Mouse (Mus musculus) cerebellum, adult 18-20 months (tissue): ENCODE data around the gene Nceh1.

Source experiments
- DNase-seq, 2 experiments: peaks; one replicate each; pipeline ENCODE4 v3.0.0; 2021

Gene Nceh1

DNA sequence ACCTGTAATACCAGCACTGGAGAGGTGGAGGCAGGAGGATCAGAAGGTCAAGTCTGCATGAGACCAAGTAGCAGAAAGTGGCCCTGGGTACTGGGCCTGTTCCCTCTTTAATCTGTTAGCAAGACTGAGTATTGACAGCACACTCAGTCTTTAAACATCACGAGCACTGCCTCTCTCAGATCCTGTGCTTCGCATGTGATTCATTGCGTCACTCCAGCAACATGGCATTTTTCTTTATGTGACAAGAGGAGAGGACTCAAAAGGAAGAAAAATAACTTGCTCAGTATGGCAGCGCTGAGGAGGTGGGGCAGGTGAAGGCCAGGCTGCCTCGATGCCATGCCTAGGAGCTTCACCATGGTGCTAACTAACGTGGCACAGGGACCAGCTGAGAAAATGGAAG, 9.1 kb downstream of the Nceh1 start:
- DNase-seq = no peak

DNA sequence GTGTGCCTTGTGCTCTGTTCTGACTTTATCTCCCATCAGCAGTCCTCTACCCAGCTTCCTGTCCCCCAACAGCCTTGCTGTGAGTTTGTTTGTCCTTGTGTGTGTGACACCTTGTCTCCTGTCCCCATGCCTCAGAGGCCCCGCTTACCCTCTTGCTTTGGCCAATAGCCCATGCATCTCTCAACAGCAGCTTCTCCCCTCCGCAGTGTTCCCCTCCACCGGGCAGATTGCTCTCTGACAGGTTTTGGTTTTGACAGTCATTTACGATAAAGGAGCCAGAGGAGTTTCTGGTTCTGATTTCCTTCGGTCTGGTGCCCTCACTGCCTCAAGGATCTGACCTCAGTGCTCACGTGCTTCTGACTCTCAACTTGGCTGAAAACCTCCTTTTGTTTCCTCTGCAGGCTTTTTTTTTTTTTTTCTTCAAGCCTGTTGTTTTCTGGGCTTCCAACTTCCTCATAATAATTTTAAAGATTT, 11.1 kb downstream of the Nceh1 start:
- no peak for DNase-seq

DNA sequence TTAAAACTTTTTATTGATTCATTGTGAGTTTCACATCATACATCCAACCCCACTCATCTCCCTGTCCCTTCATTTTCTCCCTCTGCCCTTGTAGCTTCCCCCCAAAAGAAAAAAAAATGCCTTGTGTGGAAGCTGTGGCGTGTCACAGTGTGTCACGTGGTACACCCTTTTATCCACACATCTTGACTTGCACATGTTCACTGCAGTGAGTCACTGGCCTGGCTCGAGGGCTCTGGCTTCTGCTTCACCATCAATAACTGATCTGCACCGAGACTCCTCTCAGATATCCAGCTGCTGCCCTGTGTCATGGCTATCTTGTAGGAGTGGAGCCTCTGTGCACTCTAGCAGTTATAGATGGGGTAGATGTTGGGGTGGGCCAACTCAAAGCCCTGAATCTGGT, 12.4 kb downstream of the Nceh1 start:
- no peak for DNase-seq

DNA sequence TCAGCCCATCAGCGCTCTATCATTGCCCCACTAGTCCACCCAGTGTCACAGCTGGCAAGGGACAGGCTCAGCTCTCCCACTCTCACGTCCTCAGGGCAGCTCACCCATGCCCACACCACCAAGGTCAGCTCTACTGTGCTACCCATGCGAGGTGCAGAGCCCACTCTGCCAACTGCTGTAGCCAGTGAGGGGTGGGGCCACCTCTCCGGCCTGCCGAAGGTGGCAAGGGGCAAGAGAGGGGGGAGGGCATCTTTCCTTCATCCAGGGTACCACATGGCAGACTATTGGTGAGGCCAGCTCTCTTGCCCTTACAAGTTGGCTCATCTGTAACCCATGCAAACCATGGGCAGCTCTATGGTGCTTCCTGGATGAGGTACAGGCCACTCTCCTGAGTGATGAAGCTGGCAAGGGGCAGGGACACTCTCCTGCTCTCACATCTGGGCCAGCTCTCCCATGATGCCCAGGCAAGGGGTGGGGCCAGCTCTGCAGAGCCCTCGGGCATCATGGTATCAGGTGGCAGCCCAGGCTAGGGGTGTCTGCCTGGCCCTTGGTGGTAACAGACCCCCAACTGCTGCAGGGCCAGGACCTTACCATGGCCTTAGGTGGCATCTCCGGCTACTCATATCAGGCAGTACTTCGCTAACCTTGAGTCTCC, 12.9 kb downstream of the Nceh1 start:
- DNase-seq = no peak

DNA sequence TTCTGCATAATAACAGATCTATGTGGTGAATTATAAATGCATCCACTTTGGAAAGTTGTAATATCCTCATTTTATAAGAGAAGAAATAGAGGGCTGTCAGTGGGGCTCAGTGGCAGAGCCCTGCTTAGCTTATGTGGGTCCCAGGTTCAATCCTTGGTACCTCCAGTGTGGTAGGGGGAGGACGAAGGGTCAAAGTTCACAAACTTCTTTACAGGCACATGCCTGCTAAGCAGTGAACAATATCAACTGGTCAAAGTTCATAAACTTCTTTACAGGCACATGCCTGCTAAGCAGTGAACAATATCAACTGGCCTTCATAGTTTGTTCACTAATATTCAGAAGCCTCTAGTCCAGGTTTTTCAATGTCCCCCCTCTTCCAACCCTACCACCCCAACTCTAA, 13.8 kb downstream of the Nceh1 start:
- DNase-seq = no peak

DNA sequence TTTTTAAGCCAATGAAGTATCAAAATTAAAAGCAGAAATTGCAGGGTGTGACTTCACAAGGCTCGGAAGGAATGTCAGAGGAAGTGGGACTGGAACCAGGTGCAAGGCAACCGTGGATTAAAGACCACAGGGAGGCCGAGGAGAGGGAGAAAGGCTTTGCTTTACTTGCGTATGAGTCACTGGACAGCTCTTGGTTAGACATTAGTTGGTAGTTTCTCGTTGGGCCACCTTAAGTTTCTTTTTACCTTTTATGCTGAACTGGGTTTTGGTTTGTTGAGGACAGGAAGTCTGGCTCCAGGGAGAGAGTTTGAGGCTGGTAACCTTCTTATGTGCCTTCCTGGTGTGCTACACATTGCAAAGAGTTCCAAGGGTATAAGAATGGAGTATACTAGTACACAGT, 15.1 kb downstream of the Nceh1 start:
- DNase-seq = no peak

DNA sequence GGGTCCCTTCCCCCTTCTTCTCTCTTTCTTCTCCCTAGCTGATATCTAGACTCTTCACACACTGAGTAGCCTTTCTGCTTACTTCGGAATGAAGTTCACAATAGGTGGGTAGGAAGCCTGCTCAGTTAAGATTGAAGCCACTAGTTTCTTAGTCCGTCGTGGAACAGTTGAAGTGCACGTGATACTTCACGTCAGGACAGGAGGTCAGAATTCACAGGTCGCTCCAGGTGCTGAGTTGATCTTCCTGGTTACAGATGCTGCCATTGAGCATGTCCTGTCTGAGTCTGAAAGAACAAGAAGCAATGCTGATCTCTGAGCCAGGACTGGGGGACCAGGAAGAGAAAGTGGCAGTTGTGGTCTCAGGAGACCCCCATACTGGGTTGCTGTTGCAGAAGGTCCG, 16.4 kb downstream of the Nceh1 start:
- no peak for DNase-seq

DNA sequence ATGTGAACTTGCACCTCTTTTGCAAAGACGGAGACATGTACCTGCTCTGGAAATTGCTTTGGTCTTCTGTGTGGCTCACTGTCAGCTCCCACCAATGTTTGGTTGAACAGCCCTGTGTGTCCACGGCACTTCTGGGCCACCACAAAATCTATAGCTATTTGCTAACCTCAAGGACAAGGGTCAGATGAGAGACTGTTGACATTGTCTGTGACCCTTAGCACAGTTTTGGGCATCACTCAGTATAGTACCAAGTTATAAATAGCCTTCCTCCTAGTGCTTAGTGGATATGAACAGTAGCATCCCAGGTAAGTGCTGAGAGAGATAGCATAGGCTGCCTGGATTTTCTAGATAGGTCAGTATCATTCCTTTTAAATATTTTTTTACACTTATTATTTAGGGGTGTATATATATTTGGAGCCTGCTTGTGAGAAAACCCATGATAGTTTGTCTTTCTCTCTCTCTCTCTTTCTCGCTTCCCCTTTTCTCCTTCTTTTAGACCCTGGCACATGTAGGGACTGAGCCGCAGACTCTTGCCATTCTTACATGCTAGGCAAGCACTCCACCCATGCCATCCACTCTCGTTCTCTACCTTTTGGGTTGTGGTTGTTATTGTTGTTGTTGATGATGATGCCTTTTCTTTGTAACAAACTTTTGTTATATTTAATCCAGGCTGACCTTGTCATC, 19.1 kb downstream of the Nceh1 start:
- DNase-seq = no peak

DNA sequence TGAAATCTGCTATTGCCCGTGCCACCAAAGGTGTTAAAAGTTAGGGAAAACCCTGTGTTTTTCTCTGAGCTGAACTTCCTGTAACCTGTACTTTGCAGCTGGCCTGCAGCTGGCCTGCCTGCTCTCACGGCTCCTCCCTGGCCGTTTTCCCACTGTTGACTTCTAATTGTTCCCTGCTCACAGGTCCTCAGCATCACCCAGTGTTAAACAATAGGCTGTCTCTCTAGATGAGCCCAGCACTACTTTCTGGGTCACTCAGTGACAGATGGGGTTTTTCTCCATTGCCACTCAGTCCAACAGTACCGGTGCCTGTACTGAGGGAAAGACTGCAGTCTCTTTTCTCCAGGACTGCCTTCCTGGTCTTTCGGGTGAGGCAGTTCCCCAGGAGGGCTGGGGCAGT, 22.3 kb downstream of the Nceh1 start:
- peak in 1 of 2 experiments; percentile 13 for DNase-seq

DNA sequence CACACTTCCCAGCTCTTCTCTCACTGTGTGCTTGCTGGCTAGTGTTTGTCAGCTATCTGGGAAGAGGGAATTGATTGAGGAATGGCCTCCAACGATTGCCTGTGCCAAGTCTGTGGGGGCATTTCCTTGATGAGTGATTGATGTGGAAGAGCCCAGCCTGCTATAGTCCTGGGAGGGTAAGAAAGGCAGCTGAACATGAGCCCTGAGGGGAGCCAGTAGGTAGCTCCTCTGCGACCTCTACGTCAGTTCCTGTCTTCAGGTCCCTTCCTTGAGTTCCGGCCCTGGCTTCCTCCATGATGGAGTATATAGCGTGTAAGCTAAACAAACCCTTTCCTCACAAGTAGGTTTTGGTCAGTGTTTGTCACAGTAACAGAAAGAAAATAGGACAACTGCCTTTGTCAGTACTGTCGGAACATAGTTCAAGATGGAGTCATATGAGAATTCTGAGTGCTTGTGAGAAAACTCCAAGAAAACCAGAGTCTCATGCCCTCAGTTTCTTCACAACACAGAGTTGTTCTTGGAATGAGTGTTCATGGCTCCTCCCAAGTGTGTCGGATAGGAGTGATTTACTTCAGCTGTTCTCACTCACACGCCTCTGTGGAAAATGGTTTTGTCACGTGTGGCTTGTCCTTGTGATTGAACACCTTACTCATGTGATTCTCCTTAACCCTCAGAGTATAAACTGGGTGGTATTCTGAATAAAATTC, 22.9 kb downstream of the Nceh1 start:
- DNase-seq = no peak

DNA sequence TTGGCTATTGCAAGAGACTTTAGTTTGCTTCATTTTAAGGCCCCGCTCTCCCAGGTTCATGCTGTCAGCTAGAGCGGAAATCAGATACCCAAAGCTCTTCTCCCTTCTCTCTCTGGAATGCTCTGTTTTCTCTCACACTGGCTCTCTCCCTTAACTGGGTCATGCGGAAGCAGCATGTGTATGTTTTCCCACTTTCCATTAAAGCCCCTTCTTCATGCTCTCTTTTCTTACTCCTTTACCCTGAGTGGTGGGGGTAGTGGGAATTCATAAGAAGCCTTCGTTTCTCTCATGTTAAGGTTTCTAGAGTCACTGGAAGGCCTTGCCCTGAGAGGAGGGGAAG, 23.4 kb downstream of the Nceh1 start:
- no peak for DNase-seq

DNA sequence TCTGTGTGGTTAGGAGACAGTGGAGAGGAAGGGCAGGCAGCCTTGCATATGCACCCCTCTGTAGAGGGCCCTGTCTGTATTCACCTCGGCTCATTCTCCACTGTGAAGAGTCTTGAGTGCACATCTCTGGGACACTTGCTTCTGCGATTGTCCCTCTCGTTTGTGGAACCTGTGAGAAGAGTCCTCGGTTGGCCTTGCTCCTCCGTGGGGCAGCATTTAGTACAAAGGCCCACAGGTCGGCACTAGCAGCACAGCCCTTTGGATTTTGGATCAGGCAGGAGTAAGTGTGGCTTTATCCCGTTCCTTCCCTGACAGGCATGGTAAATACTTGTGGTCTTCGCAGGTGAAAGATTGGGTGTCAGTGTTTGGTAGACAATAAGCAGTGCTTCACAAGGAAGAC, 23.8 kb downstream of the Nceh1 start:
- no peak for DNase-seq

DNA sequence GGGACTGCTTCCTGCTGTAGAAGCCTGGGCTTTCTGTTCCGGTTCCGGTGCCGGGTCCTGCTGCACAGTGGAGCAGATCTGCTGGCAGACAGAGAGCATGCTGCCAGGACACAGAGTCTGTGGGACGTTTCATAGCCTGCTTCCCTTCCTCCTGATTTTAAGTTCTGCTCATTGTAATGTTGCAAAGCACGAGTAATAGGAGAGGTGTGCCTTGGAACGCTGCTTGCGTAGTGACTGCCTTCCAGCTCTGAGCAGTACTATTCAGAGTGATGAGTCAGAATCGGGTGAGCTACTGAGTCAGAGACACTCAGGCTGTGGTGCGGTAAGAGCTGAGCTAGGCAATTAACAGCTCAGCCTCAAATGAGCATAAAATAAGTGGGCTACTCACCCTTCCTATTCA, 26.9 kb downstream of the Nceh1 start:
- DNase-seq = no peak

DNA sequence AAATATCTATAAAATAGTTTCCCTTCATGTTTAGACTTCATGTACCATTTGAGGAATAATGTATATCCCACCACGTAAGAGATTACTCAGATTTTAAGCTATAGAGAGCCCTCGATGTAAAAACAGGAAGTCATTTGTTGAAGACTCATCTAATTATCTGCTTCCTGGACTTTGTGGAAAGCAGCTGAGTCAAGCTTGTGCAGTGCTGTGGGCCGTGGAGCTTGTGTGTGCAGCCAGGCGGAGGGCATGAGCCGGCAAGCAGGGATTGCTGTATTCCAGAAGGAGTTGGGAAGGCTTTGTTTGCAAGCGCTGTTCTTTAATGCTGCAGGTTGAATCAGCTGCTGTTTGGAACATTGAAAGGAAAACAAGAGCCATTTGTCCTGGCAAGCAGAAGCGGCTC, 27.5 kb downstream of the Nceh1 start:
- DNase-seq = no peak

DNA sequence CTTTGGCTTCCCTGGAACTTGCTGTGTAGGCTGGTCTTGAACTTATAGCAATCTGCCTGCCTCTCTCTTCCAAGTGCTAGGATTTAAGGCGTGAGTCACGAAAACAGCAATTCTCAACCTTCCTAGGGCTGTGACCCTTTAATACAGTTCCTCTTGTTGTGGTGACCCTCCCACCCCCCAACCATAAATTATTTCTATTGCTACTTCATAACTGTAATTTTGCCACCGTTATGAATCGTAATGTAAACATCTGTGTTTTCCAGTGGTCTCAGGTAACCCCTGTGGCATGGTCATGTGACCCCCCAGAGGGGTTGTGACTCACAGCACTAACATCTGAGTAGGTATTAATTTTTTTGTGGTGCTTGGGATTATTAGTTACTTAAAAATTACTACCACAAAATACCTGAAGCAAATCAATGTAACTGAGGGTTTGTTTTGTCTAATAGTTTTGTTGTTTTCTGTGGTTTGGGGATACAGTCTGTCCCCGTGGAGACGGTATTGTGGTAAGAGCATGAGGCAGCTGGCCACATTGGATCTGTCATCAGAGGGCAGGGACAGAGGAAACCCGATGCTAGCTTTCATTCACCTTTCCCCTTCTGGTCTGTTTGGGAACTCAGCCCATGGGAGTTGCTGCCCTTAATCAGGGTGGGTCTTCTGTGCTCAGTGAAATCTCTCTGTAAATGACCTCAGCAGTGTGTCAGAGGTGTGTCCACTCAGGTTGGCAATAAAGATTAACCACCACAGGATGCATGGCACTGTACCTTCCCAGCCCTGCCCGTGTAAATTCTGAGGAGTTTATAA, 31.5 kb downstream of the Nceh1 start:
- no peak for DNase-seq

DNA sequence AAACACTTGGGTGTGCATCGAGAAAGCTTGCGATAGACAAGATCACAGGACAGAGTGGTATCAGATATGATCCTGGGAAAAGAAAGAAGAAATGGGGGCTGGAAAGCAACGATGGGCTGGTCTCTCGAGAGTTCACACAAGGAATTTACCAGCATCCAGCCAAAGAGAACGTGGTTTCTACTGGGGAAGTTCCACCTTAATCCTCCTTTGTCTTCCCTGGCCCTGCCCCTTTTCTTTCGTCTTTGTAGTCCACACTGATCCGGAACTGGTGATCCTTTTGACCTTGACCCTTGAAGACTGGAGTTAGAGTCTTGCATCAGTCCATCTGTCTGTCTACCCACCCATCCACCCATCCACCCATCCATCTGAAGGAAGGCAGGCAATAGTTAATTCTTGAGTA, 34.6 kb downstream of the Nceh1 start:
- DNase-seq = no peak

DNA sequence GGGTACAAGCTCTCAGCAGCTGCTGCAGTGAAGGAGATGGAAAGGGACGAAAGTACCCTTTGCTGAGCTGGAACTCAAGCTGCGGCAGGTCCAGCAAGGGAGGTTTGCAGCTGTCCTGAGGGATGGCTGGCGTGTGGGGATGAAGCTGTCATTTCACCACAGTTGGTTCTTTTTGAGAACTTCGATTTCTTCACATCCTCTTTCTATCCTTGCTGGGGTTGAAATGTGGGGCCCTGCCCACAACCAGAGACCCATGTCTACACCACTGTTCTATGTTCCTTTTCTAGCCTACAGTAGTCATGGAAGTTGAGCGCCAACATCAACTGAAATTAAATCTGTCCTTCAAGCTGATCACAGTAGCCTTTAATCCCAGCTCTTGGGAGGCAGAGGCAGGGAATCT, 35.8 kb downstream of the Nceh1 start:
- DNase-seq = no peak

DNA sequence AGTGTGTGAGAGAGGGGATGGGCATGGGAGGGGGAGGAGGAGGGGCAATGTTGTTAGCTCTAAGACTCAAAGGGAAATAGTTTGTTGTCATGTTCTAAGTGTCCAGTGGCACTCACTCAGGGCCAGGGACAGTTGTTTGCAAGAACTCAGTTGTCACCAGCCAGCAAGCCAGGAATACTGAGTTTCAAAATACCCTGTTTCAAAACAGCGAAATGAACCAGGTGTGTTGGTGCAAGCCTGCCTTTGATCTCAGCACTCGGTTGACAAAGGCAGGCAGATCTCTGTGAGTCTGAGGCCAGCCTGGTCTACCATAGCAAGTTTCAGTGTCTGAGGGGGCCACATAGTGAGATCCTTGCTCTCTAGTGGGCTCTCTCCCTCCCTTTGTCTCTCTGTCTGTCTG, 39.3 kb downstream of the Nceh1 start:
- DNase-seq = no peak

DNA sequence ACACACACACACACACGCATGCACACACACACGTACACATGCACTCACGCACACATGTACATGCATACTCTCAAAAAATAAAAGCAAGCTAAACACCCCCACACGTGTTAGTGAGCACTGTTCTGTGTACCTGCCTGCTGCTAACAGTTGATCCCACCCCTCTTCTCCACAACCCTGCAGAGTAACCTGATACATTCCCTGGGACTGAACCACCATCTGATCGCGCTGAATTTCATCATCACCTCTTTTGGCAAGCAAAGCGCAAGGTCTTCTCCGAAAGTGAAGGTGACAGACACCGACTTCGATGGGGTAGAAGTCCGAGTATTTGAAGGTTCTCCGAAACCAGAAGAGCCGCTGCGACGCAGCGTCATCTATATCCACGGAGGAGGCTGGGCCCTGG, 39.7 kb downstream of the Nceh1 start:
- no peak for DNase-seq

DNA sequence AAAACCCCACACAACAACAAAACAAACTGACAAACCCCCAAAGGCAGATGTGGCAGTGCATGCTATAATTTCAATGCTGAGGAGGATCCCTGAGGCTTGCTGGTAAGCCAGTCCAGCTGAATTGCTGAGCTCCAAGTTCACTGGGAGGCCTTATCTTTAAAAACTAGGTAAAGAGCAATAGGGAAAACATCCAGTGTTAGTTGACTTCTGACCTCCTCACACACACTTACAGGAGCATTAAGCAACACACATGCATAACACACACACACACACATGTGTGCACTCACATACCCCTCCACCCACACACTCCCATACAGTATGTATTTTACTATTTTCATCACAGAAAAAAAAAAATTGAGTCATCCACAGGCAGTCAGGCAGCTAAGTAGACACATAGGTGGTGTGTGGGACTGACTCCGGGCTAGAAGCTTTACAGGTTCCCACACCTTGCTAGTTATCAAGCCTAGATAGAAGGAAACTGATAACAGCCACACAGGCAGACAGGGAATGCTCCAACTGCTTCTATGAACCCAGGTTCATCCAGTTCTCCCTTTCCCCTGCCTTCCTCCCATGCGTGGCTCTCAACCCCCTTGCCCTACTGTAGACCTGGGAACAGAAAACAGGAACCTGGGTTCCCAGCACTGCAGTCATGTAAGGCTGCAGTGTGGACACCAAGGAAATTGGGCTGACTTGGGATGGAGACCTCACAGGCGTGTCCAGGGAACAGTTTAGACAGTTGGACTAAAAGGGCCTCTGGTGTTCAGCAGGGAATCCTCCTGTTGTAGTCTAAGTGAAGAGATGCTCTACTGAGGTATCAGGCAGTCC, 45.1 kb downstream of the Nceh1 start:
- no peak for DNase-seq

DNA sequence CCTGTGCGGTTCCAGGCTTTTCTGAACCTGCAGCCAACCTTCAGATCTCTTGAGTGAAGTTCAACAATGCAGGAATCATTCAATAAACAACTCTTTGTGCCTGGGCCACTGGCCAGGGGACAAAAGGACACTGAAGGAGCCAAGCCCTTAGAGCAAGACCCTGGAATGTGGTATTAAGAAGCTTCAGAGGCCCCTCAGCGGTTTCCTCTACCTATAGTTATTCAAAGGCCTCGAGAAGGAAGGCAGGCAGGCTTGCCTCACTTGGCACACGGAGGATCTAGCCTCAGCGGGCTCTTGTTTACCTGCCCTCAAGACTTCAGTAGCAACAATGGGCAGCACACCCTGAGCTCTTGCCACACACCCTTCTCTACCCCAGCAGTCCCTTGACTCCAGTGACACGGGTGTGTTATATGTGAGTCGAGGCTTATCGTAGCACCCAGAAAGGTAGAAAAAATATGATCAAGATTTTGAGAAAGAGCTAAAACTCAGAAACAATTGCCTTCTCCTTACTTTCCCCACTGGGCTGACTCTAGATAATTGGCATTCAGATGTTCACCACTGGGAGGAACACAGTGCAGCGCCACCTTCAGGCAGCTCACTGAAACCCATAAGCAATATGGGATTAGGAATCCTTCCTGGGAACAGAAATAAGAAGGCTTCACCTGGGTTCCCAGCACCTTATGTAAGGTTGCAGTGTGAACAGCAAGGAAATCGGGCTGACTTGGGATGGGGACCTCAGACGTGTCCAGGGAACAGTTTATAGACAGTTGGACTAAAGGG, 46.0 kb downstream of the Nceh1 start:
- DNase-seq = no peak

DNA sequence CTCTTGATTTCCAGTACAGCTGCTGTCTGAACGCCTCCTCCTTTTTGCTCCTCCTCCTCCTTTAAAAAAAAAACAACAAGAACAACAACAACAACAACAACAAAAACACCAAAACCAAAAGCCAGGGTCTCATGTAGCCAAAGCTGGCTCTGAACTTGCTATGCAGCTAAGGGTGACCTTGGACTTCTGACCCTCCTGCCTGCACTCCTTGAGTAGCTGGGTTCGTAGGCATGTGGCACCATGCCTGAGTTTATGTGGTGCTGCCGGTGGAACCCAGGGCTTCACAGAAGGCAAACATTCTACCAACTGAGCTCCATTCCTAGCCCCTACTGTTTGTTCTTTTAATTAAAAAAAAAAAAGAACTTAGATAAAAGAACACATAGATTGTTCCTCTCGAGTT, 50.6 kb downstream of the Nceh1 start:
- DNase-seq = no peak
